Mouse (Mus musculus): ENCODE data around the gene Kbtbd4. TPM values are rescaled to one million over a fixed set of nuclear protein-coding genes. Genes with fewer than 3 reads are reported as not detected.

The Kbtbd4 gene
- total and polyA plus RNA-seq, 3 experiments, result 21.9 to 23.1 TPM; not detected in 1

DNA sequence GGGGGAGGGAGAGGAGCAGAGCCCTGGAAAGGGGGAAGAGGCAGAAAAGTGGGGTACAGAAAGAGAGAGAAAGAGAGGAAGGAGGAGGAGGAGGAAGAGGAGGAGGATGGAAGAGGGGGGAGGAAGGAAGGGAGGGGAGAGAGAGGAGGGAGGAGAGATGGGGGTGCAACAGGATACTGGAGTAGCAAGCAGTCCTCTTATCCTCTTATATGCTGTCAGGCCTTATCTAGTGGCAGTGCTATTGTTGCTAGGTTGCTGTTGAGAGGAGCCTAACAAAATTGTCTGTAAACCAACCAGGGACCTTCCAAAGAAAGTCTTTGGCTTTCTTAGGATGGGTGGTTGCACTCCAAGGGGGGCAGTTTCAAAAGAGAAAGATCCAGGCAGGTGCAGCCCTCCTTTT lies 25.1 kb upstream of the Kbtbd4 start (continued):
- TF ChIP-seq RCOR1 (IDR thresholded peaks at IDR 0.05; ENCODE audit: low read depth, low read length), result 0 out of 2 replicates have a peak, but pooled peaks have one; percentile 29

DNA sequence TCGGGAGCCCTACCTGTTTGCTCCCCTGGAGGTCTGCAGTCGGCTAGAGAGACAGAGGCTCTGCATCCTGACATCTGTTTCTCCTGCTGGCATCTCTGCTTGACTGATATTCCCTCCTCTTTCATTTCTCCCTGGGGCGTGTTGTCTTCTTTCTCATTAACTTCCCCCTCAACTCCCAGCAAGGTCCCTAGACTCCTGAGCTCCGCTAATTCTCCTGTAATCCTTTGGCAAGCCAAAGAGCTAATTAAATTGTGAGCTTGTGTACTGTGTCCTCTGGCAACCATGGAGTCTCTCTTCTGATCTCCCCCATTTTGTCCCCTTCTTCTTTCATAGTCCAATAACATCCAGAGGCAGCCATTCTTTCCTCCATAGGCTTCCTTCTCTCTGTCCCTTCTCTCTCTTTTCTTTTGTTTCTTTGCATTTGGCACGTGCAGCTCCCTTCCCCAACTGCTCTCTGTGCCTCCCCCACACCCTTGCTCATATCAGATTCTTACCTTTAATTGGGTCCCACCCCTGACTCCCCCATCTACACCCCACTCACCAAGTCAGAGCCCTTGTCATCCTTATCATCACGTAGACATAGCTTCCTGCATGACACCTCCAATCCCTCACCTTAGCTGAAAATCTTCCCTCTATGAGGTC lies 24.3 kb upstream of the Kbtbd4 start:
- peaks cover 9 to 33% of the 10 kb centered on the region in 2 experiments for H3K4me1 ChIP-seq (ENCODE audit: control insufficient read depth in 1 of 2, insufficient read depth in 2 of 2, low read length in 2 of 2)
- H3K27ac ChIP-seq (ENCODE audit: control insufficient read depth, low read depth, low read length), result peak overlapping the region; percentile 43
- peak; percentile 49 for DNase-seq (ENCODE audit: low read depth, low spot score)
- no peaks in the 10 kb centered on the region for H3K27me3 ChIP-seq (ENCODE audit: control insufficient read depth in 1 of 2, insufficient read depth in 2 of 2, low read length in 2 of 2)
- H3K36me3 ChIP-seq (ENCODE audit: control insufficient read depth in 1 of 2, insufficient read depth in 2 of 2, low read length in 2 of 2), result peaks cover 0 to 16% of the 10 kb centered on the region in 2 experiments; a peak in 2 of 4 replicates
- no peak overlapping the region; a peak in 1 of 4 replicates for H3K4me3 ChIP-seq (ENCODE audit: control insufficient read depth in 1 of 2, insufficient read depth in 1 of 2, low read depth in 2 of 2, low read length in 2 of 2)
- peak overlapping the region; percentile 36 for H3K9ac ChIP-seq (ENCODE audit: control insufficient read depth, low read depth, low read length, poor library complexity, severe bottlenecking)
- no peaks in the 10 kb centered on the region for H3K9me3 ChIP-seq (replicated peaks; ENCODE audit: insufficient read depth, low read length)
- H3K79me2 ChIP-seq (ENCODE audit: control insufficient read depth, insufficient read depth, low read length, poor library complexity), result no peaks in the 10 kb centered on the region
- TF ChIP-seq RCOR1 (IDR thresholded peaks at IDR 0.05; ENCODE audit: low read depth, low read length) (no peak; the same call in 1 of the 2 replicates), NRF1 (IDR thresholded peaks at IDR 0.05; ENCODE audit: insufficient read depth, low read depth, low read length, poor library complexity, severe bottlenecking) (no peak), POLR2A (IDR thresholded peaks at IDR 0.05; ENCODE audit: control insufficient read depth in 1 of 2, insufficient read depth in 1 of 2, low read depth in 1 of 2, low read length in 2 of 2, poor library complexity in 1 of 2) (no peak), MAZ (IDR thresholded peaks at IDR 0.05; ENCODE audit: low read depth, low read length) (no peak), RAD21 (IDR thresholded peaks at IDR 0.05; ENCODE audit: low read depth, low read length) (no peak), TAL1 (IDR thresholded peaks at IDR 0.05; ENCODE audit: low read length) (no peak), MYB (IDR thresholded peaks at IDR 0.05; ENCODE audit: low read depth, low read length) (no peak), USF1 (IDR thresholded peaks at IDR 0.05; ENCODE audit: low read depth, low read length) (no peak), CTCF (IDR thresholded peaks at IDR 0.05 in 2 of 3, conservative IDR thresholded peaks at IDR 0.05 in 1 of 3; ENCODE audit: control insufficient read depth in 1 of 3, insufficient read depth in 1 of 3, low read depth in 2 of 3, low read length in 3 of 3, poor library complexity in 1 of 3, severe bottlenecking in 1 of 3) (no peak), SIN3A (IDR thresholded peaks at IDR 0.05; ENCODE audit: low read length) (peak; percentile 36), ELF1 (IDR thresholded peaks at IDR 0.05; ENCODE audit: low read depth, low read length) (no peak), CHD1 (IDR thresholded peaks at IDR 0.05; ENCODE audit: low read depth, low read length) (no peak), GATA1 (IDR thresholded peaks at IDR 0.05; ENCODE audit: low read depth, low read length) (peak; percentile 35; the same call in 1 of the 2 replicates), MEF2A (IDR thresholded peaks at IDR 0.05; ENCODE audit: extremely low read depth, insufficient replicate concordance, low read depth, low read length, poor library complexity, severe bottlenecking) (no peak), POLR2AphosphoS5 (IDR thresholded peaks at IDR 0.05; ENCODE audit: borderline replicate concordance, low read depth, low read length) (no peak), JUND (IDR thresholded peaks at IDR 0.05; ENCODE audit: low read depth, low read length) (no peak), POLR2AphosphoS2 (IDR thresholded peaks at IDR 0.05; ENCODE audit: low read length) (no peak), GABPA (IDR thresholded peaks at IDR 0.05; ENCODE audit: low read depth, low read length) (no peak), CHD2 (IDR thresholded peaks at IDR 0.05; ENCODE audit: low read length) (no peak), ZKSCAN1 (IDR thresholded peaks at IDR 0.05; ENCODE audit: low read depth, low read length) (no peak), ZMIZ1 (IDR thresholded peaks at IDR 0.05; ENCODE audit: low read depth, low read length) (no peak), USF2 (IDR thresholded peaks at IDR 0.05; ENCODE audit: borderline replicate concordance in 1 of 2, insufficient read depth in 1 of 2, low read depth in 1 of 2, low read length in 2 of 2) (no peak), TCF12 (IDR thresholded peaks at IDR 0.05; ENCODE audit: low read depth, low read length) (0 out of 2 replicates have a peak, but pooled peaks have one; percentile 15), MAFK (IDR thresholded peaks at IDR 0.05; ENCODE audit: borderline replicate concordance, low read depth, low read length) (no peak), ETS1 (IDR thresholded peaks at IDR 0.05; ENCODE audit: low read depth, low read length) (0 out of 2 replicates have a peak, but pooled peaks have one; percentile 34), HCFC1 (IDR thresholded peaks at IDR 0.05; ENCODE audit: low read depth, low read length) (no peak), ZC3H11A (IDR thresholded peaks at IDR 0.05; ENCODE audit: low read depth, low read length) (no peak), MAX (IDR thresholded peaks at IDR 0.05; ENCODE audit: low read length) (no peak), KAT2A (conservative IDR thresholded peaks at IDR 0.05; ENCODE audit: low read depth, low read length) (no peak), UBTF (IDR thresholded peaks at IDR 0.05; ENCODE audit: borderline replicate concordance, insufficient read depth, low read depth, low read length) (no peak), MYC (IDR thresholded peaks at IDR 0.05; ENCODE audit: low read depth, low read length) (0 out of 2 replicates have a peak, but pooled peaks have one; percentile 17), TBP (IDR thresholded peaks at IDR 0.05; ENCODE audit: low read depth, low read length) (no peak), NELFE (IDR thresholded peaks at IDR 0.05; ENCODE audit: low read depth, low read length) (no peak), BHLHE40 (IDR thresholded peaks at IDR 0.05; ENCODE audit: borderline replicate concordance, low read depth, low read length) (peak; percentile 93)
